Mouse (Mus musculus): ENCODE results near the gene Faap100. TPM values are rescaled to one million over a fixed set of nuclear protein-coding genes. Genes with fewer than 3 reads are reported as not detected.
A peak's percentile ranks its signal among the peaks of the same experiment; 100 is the strongest.

Gene Faap100
- polyA plus RNA-seq, 1 experiment from 2014 or later, result 39.5 TPM

- DNase-seq (ENCODE audit: low spot score) (no peak), ATAC-seq (ENCODE audit: insufficient read depth, low FRiP score, low TSS enrichment) (no peak)
- no peaks in the 10 kb centered on the region for H3K27me3 ChIP-seq (ENCODE audit: control insufficient read depth, insufficient read depth, low read length)
- no peaks in the 10 kb centered on the region for H3K4me1 ChIP-seq (ENCODE audit: control insufficient read depth, insufficient read depth, low read length)
- no peaks in the 10 kb centered on the region for H3K36me3 ChIP-seq (ENCODE audit: control insufficient read depth, insufficient read depth, low read length)
- no peak overlapping the region for H3K9ac ChIP-seq (ENCODE audit: low read length)
- 85% methylated on average over 6 of the region's 6 CpGs for WGBS
- H3K4me2 ChIP-seq (ENCODE audit: low read depth), result no peak overlapping the region
- H3K4me3 ChIP-seq (ENCODE audit: low read depth, low read length), result no peak overlapping the region
- H3K27ac ChIP-seq (ENCODE audit: low read depth, low read length), result no peak overlapping the region
- no peaks in the 10 kb centered on the region for H3K9me3 ChIP-seq (ENCODE audit: control insufficient read depth, low read length)
Measured at GRCm38 (mm10) chr11:120335431-120336021, 43.0 kb downstream of the Faap100 start.

DNA sequence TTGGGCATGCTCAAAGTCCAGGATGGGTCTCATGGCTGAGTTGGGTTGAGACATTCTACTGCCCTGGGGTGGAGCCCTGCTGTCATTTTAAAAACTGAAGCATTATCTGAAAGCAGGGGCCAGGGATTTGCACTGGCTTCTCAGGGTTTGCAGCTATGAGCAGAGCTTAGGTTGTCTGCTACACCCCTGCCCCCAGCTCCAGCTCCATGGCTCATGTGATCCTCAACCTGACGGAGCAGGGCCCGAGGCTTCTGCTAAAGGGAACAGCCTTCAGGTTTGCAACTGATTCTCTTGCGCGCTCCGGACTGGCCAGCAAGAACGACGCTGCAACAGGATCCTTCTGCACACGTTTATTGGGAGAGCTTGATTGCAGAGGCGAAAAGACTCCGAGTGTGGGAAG, 58.4 kb downstream of the Faap100 start:
- no peaks in the 10 kb centered on the region for H3K9me3 ChIP-seq (ENCODE audit: control insufficient read depth, low read length)
- no peak overlapping the region for H3K27ac ChIP-seq (ENCODE audit: low read depth, low read length)
- peaks cover 13% of the 10 kb centered on the region for H3K4me1 ChIP-seq (ENCODE audit: control insufficient read depth, insufficient read depth, low read length)
- H3K27me3 ChIP-seq (ENCODE audit: control insufficient read depth, insufficient read depth, low read length), result no peaks in the 10 kb centered on the region
- H3K4me2 ChIP-seq (ENCODE audit: low read depth), result no peak overlapping the region
- ATAC-seq (ENCODE audit: insufficient read depth, low FRiP score, low TSS enrichment), result no peak
- no peaks in the 10 kb centered on the region for H3K36me3 ChIP-seq (ENCODE audit: control insufficient read depth, insufficient read depth, low read length)
- H3K4me3 ChIP-seq (ENCODE audit: low read depth, low read length), result no peak overlapping the region
- DNase-seq (ENCODE audit: low spot score), result no peak
- H3K9ac ChIP-seq (ENCODE audit: low read length), result no peak overlapping the region
- 95% methylated on average over 10 of the region's 10 CpGs for WGBS

DNA sequence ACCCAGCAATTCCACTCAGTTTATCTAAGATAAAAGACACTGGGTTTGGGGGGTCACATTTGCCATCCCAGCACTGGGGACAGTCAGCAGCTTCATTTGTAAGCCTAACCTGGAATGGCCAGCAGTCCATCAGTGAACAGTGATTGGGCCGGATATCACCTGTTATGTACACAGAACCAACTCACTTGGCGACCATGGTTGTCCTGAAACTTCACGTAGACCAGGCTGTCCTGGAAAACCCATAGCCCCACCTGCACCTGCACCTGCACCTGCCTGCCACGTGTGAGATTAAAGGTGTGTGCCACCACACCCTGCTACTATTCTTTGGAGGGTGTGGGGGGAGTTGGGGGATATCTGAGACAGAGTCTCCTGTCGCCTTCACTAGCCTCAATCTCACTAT, 59.3 kb downstream of the Faap100 start:
- ATAC-seq (ENCODE audit: insufficient read depth, low FRiP score, low TSS enrichment), result no peak

More for the DNA sequence above, 59.3 kb downstream of the Faap100 start:
- Histone ChIP-seq H3K27me3 (ENCODE audit: control insufficient read depth, insufficient read depth, low read length) (no peaks in the 10 kb centered on the region), H3K4me1 (ENCODE audit: control insufficient read depth, insufficient read depth, low read length) (peaks cover 15% of the 10 kb centered on the region), H3K4me3 (ENCODE audit: low read depth, low read length) (no peak overlapping the region), H3K9me3 (ENCODE audit: control insufficient read depth, low read length) (no peaks in the 10 kb centered on the region), H3K9ac (ENCODE audit: low read length) (no peak overlapping the region), H3K36me3 (ENCODE audit: control insufficient read depth, insufficient read depth, low read length) (no peaks in the 10 kb centered on the region), H3K4me2 (ENCODE audit: low read depth) (no peak overlapping the region), H3K27ac (ENCODE audit: low read depth, low read length) (no peak overlapping the region)
- DNase-seq (ENCODE audit: low spot score), result no peak
- 90% methylated on average over 5 of the region's 5 CpGs for WGBS

Small RNA genes within 50 kb of the gene (microRNA-seq; reads per million reads assigned to microRNA genes)
- not detected for gene Gm23419
- gene Mir6935, result 4.9 reads per million, percentile 12 among the genes with 10 or more reads in this experiment

Other genes starting within 250 kb of the Faap100 start
- 74.2 and 79.1 TPM in 2 replicates for gene Slc38a10, start 227.4 kb downstream of the Faap100 start, polyA plus RNA-seq (2014; fragmentation: Nextera tagmentation; extraction: Ambion mirVana)
- 19.7 and 22.7 TPM in 2 replicates for gene Bahcc1, start 145.8 kb downstream of the Faap100 start, polyA plus RNA-seq (2014; fragmentation: Nextera tagmentation; extraction: Ambion mirVana)
- gene Actg1, start 30.2 kb downstream of the Faap100 start, polyA plus RNA-seq (2014; fragmentation: Nextera tagmentation; extraction: Ambion mirVana), result 3,675 and 3,804 TPM in 2 replicates
- 0.42 and 0.81 TPM in 2 replicates for gene Fscn2, start 17.2 kb downstream of the Faap100 start, polyA plus RNA-seq (2014; fragmentation: Nextera tagmentation; extraction: Ambion mirVana)
- gene Nploc4, start 58.9 kb upstream of the Faap100 start, polyA plus RNA-seq (2014; fragmentation: Nextera tagmentation; extraction: Ambion mirVana), result 44.7 and 51.0 TPM in 2 replicates
- not detected in 2 replicates for gene Tspan10, start 63.9 kb upstream of the Faap100 start, polyA plus RNA-seq (2014; fragmentation: Nextera tagmentation; extraction: Ambion mirVana)
- gene Pde6g, start 74.7 kb upstream of the Faap100 start, polyA plus RNA-seq (2014; fragmentation: Nextera tagmentation; extraction: Ambion mirVana), result 0.65 TPM in 1 of 2 replicates, not detected in the other
- 12.0 and 14.4 TPM in 2 replicates for gene Oxld1, start 79.3 kb upstream of the Faap100 start, polyA plus RNA-seq (2014; fragmentation: Nextera tagmentation; extraction: Ambion mirVana)
- 26.4 and 29.0 TPM in 2 replicates for gene Ccdc137, start 79.4 kb upstream of the Faap100 start, polyA plus RNA-seq (2014; fragmentation: Nextera tagmentation; extraction: Ambion mirVana)
- 61.2 and 65.7 TPM in 2 replicates for gene Arl16, start 88.8 kb upstream of the Faap100 start, polyA plus RNA-seq (2014; fragmentation: Nextera tagmentation; extraction: Ambion mirVana)
- gene Mrpl12, start 105.8 kb upstream of the Faap100 start, polyA plus RNA-seq (2014; fragmentation: Nextera tagmentation; extraction: Ambion mirVana), result 142 and 145 TPM in 2 replicates
- 41.4 and 49.5 TPM in 2 replicates for gene Slc25a10, start 113.1 kb upstream of the Faap100 start, polyA plus RNA-seq (2014; fragmentation: Nextera tagmentation; extraction: Ambion mirVana)
- 0.19 and 0.24 TPM in 2 replicates for gene Gcgr, start 151.9 kb upstream of the Faap100 start, polyA plus RNA-seq (2014; fragmentation: Nextera tagmentation; extraction: Ambion mirVana)
- 244 and 251 TPM in 2 replicates for gene Mcrip1, start 171.0 kb upstream of the Faap100 start, polyA plus RNA-seq (2014; fragmentation: Nextera tagmentation; extraction: Ambion mirVana)
- gene Ppp1r27, start 172.4 kb upstream of the Faap100 start, polyA plus RNA-seq (2014; fragmentation: Nextera tagmentation; extraction: Ambion mirVana), result not detected in 2 replicates
- 562 and 566 TPM in 2 replicates for gene P4hb, start 194.5 kb upstream of the Faap100 start, polyA plus RNA-seq (2014; fragmentation: Nextera tagmentation; extraction: Ambion mirVana)
- gene Arhgdia, start 202.9 kb upstream of the Faap100 start, polyA plus RNA-seq (2014; fragmentation: Nextera tagmentation; extraction: Ambion mirVana), result 686 and 719 TPM in 2 replicates
- 669 and 698 TPM in 2 replicates for gene Alyref, start 219.6 kb upstream of the Faap100 start, polyA plus RNA-seq (2014; fragmentation: Nextera tagmentation; extraction: Ambion mirVana)
- gene Anapc11, start 219.7 kb upstream of the Faap100 start, polyA plus RNA-seq (2014; fragmentation: Nextera tagmentation; extraction: Ambion mirVana), result 198 and 199 TPM in 2 replicates
- 0.78 TPM in 1 of 2 replicates, not detected in the other for gene Npb, start 229.7 kb upstream of the Faap100 start, polyA plus RNA-seq (2014; fragmentation: Nextera tagmentation; extraction: Ambion mirVana)
- 109 and 118 TPM in 2 replicates for gene Pcyt2, start 239.2 kb upstream of the Faap100 start, polyA plus RNA-seq (2014; fragmentation: Nextera tagmentation; extraction: Ambion mirVana)
- 37.2 and 39.0 TPM in 2 replicates for gene Sirt7, start 246.5 kb upstream of the Faap100 start, polyA plus RNA-seq (2014; fragmentation: Nextera tagmentation; extraction: Ambion mirVana)

All from neural tube, embryonic 11.5 days (tissue).